Mouse (Mus musculus) natural killer cell, adult 2 months (primary cell): ENCODE measurements around the gene Srsf2.
"Not testable (repeated sequence)": the region's sequence is repeated elsewhere in the genome, so short reads cannot be mapped to it uniquely, and the experiment has no call there.

Source experiments
- DNase-seq, 2 experiments: peaks; one replicate each; pipeline ENCODE4 v3.0.0; 2022; ENCODE audit warnings: low spot score in 2 of 2

The Srsf2 gene

DNA sequence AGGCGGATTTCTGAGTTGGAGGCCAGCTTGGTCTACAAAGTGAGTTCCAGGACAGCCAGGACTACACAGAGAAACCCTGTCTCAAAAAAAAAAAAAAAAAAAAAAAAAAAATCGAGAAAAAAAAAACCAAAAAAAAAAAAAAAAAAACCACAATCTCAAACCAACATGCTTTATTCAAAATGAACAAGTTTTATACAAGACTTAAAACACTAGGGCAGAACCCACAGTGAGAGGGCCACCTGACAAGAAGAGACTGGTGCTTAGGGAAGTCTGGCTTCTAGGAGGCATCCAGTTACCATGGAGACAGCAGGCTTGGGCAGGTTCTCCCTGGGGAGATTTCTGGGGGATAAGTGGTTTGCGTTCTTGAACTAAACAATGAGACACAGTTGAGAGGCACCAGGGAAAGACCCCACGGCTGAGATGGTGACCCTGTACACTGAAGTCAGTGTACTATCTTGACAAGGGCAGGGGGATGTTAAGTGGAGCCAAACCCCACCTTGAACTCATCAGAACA lies 20.7 kb downstream of the Srsf2 start:
- DNase-seq: no peak

DNA sequence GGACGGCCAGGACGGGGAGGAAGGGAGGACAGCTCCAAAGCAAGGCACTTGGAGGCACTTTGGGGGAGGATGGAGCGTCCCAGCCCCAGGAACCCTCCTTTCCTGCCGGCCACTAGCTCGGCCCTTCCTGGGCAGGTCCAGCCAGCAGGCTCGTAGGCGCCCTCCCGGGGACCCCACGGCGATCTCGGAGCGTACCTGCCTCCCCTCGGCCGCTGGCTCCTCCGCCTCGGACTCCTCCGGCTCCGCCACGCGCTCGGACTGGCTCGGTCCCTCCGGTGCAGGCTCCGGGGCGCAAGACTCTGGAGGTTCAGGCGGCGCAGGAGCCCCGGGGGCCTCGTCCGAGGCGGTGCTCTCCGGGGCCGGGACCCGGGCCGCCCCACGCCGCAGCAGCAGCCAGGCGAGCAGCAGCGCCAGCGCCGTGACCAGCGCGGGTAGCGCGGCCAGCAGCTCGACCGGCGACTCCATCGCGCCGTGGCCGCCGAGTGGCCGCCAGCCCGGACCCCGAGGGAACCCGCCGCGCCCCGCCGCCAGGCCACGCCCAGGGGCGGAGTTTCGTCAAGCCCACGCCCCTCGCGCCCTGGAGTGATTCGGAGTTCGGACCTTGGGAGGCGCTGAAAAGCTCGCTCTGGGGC lies 25.2 kb downstream of the Srsf2 start, which contains the start of gene Mxra7:
Mxra7 (minus strand) TSS at position 513 of the 632 bp plus-strand sequence.
- peak; percentile 41 to 50 for DNase-seq

DNA sequence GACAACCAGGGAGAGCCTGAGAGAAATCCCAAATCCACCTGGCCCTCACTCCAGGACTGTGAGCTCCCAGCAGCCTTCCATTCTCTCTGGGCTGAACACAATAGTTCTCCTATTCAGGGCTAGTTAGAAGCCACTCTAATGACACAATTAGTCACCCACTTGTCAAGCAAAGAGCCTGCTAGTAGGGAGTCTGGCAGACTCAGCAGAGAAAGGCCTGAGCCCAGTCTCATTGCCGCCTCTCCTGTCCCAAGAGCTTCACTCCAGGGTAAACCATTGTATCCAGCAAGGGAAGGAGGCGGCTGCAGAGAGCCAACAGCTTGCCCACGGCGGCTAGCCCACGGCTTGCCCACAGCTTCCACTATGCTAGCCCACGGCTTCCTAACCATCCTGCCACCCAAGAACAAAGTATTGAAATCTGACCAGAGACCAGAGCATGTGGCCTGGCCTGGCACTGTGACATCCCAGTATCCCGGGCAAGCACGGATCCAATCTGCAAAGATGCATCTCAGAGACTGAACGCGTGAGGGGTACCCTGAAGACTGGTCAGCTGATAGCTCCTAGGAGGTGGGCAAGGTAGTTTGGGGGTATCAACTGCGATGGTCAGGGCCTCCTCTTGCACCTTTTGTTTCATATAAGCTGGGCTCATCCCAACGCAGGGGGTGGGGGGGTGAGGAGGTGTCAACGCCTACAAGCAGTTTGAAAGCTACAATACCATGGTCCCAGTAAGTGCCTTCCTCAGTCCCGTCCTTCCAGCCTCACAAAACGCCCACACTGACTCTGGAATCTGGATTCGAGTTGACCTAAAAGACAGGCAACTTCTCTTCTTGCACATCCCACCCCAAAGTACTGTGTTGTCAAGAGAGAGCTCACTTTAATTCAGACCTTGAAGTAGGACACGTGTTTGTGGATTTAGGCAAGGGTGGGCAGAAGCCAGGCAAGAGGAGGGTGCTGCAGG lies 26.1 kb downstream of the Srsf2 start:
- no peak for DNase-seq

DNA sequence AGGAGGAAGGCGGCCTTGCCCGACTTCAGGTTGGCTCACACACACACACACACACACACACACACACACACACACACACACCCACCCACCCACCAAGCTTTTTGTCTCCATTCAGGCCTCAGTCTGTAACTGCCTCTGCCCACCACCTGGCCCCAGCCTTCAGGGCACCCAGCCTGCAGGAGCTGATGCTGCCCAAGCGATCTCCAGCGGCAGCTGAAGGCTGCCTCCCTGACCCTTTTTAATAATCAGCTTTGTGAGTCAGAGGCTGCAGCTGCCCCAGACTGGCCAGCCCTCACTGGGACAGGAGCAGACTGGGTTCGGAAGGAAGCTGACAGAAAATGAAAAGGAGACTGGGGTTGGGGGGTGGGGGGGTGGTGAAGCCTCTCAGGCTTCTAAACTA lies 27.7 kb downstream of the Srsf2 start:
- no peak for DNase-seq

DNA sequence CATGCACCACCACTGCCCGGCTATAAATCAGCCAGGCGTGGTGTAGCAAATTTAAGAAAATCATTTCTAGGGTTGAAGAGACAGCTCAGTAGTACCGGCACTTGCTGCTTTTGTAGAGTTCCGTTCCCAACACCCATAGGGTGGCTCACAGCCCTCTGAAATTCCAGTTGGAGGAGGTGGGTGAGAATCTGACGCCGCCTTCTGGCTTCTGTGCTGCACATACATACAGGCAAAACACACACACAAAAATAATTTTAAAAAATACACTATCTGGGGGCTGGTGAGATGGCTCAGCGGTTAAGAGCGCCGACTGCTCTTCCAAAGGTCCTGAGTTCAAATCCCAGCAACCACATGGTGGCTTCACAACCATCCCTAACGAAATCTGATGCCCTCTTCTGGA lies 29.0 kb downstream of the Srsf2 start:
- DNase-seq: not testable (repeated sequence)

DNA sequence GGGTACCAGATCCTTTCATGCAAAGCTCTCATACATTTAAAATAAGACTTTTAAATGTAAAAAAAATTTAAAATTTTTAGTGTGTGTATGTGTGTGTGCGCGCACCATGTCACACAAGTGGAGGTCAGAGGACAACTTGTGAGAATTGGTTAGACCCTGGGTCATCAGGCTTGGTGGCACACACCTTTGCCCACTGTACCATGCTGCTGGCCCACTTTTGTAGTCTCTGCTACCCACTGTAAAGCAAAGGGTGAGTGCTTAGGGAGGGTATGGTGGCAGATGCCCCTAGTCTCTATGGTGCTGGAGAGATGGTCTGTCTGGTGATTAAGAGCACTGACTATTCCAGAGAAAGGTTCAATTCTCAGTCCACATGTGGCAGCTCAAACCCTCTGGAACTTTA lies 29.6 kb downstream of the Srsf2 start:
- no peak for DNase-seq

DNA sequence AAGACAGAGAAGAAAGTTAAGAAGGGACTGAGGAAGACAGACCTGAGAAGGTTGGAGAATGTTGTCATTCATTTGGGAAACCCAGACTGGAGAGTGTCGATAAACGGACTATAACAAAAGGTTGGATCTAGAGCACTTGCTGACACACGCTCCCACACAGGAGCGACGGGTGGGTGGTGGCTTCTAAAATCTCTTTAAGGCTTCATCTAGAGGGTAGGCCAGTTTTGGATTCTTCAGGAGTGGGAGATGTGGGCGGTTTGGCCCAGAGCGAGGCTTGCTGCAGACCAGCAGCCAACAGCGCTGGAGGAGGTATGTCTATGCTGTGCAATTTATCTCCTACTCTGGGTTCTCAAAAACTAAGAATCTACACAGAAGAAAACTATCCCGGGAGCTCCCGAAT lies 30.3 kb downstream of the Srsf2 start:
- DNase-seq: no peak

DNA sequence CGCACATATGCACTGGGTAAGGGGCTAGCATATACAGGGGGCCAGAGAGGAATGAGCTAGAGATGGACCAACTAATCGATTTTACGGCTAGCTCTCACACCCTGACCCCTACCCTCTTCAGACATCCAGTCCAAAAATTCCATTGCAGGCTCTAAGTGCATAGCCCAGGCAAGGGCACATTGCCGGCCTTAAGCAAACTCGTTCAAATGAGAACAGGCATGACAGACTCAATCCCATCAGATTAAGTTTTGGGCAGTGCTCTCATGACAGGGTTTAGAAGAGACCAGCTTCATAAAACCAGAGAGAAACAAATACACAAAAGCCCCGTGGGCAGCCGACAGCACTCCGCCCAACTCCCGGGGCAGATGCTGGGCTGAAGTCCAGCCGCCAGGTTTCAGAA lies 30.7 kb downstream of the Srsf2 start:
- no peak for DNase-seq

DNA sequence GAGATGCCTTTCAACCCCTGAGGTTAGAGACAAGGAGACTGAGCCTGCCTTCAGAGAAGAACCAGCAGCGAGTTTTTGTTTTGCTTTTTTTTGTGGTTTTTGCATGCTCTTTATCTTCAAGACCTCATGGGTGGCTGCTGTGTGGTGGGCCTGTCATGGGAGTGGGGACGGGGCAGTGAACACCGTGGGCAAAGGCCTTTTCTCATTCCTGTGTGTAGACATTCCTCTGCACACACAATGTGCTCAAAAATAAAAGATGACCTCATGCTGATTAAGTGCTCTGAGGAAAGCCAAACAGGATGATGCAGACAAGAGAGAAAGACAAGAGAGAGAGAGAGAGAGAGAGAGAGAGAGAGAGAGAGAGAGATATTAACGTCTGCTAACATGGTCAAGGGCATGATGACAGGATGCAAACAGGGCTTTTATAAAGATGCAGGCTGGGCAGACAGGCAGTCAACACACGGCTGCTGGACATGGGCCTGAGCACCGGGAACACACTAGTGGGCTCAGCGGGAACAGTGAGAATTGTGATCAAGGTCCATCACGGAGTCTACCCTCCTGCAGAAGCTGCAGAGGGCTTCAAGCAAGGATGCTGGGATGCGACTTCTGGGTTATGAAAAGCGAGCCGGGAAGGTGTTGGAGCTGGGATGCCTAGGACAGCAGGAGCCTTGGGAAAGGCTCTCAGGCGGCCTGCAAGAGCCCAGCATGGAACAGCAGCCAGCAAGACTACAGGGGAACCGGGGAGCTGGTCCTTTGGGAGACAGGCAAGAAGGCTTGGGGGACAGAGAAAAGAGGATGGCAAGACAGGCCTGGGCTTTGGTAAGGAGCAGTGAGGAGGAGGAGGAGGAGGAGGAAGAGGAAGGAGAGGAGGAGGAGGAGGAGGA lies 31.6 kb downstream of the Srsf2 start:
- no peak for DNase-seq

DNA sequence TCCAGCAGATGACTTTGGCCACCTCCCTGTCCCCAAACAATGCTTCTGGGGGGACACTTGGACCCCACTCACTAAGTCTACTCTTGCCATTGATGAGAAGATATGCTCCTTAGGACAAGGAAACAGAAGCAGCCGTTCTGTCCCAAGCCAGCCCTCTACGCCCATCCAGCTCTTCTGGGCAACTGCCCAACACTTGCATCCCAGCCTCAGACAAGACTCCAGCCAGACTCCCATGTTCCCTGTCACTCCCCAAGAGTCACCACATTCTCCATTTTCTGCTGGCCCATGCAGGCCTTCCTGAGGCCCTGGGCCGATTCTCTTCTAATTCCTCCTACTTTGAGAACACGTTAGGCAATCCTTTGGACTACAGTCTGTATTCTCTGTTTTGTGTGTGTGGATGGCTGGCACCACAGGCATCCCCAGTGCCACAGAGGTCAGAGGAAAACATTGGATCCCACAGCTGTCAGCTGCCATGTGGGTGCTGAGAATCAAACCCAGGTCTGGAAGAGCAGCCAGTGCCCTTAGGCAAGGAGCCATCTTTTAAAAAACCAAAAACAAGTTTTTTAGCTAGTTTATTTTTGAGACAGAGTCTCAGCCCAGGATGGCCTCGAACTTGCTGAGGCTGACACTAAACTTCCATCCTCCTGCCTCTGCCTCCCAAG lies 32.8 kb downstream of the Srsf2 start:
- DNase-seq: no peak

DNA sequence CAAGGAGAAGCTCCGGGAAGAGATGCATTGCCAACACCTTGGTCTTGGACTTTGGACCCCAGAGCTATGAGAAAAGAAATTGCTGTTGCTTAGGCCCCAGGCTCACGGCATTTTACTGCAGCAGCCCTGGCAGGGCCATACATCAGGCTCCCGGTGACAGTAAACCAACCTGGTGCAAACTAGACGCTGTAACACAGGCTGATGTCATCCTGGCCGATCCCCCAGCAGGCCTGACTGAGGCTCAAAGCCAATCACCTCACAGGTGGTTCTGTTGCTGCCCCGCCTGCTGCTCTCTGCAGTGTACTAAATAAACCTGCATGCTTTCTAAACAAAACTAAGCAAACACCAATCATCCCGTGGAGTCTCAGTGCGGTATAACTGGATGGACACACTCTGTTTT lies 34.2 kb downstream of the Srsf2 start:
- DNase-seq: no peak

DNA sequence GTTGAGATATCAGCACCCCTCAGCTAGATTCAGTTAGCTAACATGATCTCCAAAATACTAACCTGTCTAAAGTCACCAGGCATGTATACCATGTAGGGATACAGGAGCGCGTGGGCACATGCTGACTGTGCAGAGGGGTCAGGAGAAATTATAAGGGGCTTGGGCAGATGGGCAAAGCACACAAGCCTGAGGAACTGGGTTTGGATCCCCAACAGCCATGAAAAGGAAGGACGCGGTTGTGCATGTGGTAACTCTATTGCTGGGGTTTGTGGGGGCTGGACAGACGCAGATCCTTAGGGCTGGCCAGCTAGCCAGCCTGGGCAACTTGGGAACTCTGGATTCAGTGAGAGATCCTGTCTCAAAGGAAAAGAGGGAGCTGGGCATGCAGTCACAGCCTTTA lies 35.3 kb downstream of the Srsf2 start:
- no peak for DNase-seq

DNA sequence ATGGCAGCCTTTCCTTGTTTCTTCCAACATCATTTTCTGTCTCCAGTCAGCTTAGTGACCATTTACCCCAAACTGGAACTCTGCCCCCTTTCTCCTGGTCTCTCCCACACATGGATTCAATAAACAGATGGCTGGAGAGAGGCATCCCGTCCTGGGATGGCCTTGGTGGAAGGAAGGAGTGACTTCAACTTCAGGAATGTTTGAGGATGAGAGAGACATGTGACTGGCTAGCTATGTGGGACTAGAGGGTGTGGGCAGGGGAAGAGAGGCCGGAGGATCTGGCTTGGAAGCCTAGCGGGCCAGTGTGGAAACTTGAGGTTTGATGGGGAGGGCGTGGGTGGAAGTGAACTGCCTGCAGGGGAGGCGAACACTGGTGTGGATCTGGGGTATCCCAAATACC lies 36.1 kb downstream of the Srsf2 start:
- DNase-seq: no peak

DNA sequence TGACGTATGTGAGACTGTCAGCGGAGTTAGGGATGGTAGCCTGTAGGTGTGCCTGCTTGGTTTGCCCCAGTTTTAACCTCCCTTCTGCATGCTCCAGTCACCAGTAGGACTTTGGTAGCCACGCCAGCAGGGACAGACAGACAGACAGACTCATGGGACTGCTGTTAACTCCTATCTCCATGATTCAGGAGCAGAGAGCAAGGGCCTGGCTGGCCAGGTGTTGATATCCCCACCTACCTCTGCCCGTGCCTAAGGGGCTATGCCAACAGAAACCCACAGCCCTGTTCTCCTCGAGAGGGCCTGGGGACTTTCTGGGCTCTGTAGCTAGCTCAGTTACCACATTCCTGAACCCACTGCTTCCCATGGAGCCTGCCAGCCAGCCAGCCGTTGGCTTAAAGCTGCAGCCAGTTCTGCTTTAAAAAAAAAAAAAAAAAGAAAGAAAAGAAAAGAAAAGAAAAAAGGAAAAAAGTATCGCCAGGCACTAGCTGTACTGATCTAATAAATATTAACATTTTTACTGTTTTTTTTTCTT lies 37.9 kb downstream of the Srsf2 start:
- no peak for DNase-seq

DNA sequence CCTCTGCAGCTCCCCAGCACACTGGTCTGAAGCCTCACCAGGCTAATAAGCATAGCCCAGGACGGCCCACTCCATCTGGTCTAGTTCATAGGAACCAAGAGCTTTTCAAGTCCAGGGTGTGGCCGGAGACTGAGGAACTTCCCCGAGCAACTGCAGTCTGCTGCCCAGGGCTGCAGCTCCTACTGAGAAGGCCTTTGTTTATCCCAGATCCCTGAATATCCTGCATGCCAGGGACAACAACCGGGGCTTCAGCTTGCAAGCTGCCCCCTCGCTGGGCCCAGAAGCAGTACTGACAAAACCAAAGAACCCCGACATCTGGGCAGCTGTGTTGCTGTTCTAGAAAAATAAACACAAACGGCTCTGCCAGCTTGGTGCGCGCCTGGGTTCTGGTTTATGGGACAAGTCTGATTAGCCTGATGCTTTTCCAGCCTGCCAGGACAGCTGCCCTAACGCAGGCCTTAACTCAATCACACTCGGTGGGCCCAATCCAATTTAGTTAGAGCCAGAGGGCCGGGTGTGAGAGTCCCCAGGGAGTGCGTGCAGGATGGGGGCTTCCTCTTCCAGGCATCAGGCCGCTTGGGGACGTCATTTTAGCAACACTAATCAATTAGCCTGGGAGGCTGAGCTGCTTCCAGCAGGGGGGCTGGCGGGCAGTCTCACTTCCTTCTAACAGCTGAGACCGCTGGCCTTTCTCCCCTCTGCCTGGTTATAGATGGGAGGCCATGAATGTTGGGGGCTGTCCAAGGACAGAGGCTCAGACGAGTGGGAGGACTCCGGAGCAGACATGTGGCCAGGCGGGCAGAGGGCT lies 38.6 kb downstream of the Srsf2 start:
- DNase-seq: peak in 1 of 2 experiments; percentile 33

DNA sequence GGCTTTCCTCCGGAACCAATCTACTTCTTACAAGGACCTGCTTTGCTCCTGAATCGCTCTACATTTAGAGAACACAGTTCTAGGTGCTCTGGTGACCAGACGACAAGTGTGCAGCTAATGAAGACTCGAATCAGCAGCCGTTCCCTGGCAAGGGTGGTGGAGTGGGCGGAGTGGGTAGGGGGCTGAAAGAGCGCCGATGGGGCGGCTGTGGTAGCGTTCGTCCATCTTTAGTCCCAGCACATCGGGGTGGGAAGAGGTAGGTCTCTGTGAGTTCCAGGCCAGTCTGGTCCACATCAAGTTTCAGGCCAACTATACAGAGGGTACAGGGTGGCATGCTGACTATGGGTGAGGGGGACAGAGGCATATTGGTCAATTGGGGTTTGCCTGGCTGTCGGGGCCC lies 39.3 kb downstream of the Srsf2 start:
- DNase-seq: no peak

DNA sequence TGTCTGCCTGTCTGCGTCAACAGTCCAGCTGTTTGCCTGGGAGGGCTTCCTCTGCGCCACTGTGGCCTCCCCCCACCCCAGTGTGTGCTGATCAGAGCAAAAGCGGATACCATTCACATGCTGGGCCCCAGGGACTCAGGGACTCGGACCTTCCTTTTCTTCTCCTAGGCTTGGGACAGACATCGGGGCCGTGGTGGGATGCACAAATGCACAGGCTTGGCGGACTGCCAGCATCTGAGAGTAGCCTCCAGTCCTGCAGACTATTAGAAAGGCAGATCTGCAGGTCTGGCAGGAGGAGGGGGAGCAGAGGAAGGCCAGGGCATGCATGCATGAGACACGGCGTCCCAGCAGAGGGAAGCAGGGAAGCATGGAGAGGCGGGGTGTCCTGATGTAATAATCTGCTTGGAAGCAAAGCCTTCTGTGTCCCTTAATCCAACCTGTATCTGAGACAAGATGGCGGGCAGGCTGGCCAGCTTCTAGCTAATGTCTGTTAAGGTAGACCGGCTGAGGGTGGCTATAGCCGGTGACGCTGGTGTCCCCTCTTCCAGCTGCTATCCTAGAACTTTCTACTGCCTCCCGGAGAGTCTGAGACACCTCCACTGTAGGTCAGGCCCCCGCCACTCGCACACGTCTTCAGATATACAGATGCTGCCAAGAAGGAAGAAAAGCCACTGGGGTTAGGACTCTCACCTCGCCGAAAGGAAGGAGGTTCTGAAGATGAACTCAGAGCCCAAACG lies 39.9 kb downstream of the Srsf2 start:
- no peak for DNase-seq

DNA sequence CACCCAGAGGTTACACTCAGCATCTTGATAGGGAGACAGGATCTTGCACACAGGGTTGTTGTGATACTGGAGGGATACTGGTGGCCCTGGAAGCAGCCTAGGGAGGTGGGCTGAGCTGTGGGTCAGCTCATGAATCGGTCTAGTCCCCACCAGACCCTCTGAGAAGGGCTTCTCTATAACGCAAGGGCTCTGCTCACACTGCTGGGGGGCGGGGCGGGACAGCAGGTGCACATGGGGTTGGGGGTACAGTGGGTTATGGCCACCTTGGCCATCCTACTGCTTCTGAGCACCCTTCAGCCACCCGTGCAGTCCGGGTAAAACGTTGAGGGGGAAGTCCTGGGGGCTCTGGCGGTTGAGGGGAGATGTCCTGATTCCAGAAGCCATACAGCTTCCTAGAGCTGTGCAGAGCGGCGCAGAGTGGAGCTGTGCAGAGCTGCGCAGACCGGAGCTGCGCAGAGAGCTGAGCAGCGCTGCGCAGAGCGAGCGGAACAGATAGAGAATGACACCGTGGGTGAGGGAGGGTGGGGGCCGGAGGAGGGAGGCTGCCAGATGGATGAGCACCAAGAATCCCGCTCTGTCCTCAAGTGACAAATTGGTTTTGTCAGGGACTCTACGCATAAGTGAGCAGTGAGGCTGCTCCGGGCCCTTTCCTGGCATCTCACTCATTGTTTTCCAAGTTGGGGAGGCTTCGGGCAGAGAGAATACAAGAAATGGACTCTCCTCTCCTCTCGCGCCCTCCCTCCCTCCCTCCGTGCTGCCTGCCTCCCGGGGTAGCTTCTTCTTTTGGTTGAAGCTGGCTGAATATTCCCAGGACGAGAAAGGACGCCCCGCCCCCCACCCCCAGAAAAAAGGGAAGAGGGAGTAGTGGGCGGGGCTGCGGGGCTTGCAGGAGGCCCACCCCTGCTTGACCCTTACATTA lies 41.7 kb downstream of the Srsf2 start:
- peak in 1 of 2 experiments; percentile 20 for DNase-seq
